Mouse (Mus musculus) inflammation-experienced regulatory T-cells, adult 6 months (primary cell): ENCODE results near the gene Umps. TPM values are rescaled to one million over a fixed set of nuclear protein-coding genes. Genes with fewer than 3 reads are reported as not detected.

ENCODE experiments used
- ATAC-seq: one replicate; pipeline ENCODE4 v1.8.0; 2017
- polyA plus RNA-seq, 3 experiments: library from polyadenylated mRNA; unstranded; fragments of 100-300 nt; shearing (Covaris generic); gene quantifications; one replicate each; pipeline ENCODE4 v1.2.1; 2017

The Umps gene
- polyA plus RNA-seq, 3 experiments from 2014 or later: 28.7 to 35.6 (median 29.5) TPM

DNA sequence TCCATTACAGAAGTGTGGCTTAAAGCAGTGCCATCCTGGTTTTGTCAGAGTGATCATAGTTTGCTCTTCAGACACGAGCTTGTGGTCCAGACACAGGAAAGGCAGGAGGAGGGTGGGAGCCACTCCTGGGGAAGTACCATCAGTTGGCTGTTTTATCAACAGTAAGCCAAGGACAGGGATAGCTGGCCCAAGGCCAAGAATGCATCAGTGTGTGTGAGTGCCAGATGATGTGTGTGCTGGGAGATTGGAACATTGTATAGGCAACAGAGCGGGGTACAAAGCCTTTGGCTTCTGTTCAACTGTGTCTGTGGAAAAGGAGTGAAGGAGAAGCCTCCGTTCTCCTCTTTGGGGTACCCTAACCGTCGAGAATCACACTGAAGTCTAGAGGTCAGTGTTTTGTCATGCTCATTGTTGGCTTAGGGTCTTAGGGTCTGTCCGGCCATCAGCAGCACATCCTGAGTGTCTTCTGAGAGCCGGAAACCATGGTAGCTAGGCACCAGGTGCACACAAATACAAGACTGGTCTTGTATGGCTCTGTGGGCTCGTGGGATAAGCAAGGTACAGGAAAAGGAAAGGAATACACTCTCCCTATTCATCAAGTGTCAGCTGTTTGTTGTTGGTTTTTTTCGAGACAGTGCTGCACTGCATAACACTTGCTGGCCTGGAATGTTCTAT lies 37.9 kb downstream of the Umps start:
- no peak for ATAC-seq

DNA sequence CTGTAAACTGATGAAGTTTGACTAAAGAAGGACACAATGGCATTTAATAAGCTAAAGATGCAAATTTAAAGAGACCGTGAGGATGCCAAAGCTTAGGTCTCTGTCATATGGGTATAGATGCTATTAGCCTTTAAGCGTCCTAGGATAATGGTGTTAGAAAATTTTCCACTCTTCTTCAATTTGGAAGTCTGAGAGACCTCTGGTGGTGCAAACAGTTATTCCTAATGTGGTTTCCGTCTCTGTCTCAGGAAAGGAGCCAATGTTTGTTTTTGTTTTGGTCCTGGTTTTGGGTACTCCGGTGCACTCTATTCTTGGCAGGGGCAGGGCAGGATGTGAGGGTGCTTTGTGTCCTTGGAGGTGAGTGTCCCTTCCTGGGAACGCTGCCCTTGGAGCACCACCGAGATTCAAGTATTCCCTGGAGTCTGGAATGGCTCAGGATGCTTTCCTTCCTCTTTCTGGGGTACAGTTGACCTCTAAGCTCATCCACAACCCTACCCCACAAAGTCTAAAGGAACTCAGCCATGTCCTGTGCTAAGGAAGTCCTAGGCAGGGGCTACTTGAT lies 39.5 kb downstream of the Umps start:
- no peak for ATAC-seq

DNA sequence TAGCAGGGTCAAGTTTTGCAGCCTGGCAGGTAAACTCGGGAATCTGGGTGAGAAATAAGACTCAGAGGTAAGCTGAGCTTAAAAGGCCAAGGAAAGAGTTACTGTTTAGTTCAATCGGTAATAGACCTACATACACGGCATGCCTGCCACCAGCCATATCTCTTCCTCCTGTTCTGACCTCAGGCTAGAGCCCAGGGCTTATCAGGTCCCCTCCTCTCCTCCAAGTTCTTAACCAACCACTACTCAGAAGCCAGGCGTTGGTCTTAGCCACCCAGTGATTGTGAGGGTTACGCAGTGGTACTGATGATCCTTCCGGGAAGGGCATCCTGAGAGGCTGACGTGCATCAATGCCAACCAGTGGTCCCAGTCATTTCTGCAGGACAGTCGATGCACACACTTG lies 43.1 kb downstream of the Umps start:
- no peak for ATAC-seq

DNA sequence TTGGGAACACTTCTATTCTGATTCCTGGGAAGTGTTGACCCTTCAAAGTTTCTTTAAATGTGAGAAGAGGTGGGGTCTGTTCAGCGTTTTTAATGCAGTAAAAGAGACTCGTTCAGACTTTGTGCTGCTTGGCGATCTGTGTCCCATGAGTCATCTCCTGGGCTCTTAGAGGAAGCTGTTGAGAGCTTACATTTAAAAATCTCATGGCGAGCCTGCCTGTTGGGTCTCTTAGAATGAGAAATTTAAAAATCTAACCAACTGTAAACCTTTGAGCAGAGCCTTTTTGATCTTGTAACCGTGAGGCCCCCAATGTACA lies 43.9 kb downstream of the Umps start:
- ATAC-seq: no peak

DNA sequence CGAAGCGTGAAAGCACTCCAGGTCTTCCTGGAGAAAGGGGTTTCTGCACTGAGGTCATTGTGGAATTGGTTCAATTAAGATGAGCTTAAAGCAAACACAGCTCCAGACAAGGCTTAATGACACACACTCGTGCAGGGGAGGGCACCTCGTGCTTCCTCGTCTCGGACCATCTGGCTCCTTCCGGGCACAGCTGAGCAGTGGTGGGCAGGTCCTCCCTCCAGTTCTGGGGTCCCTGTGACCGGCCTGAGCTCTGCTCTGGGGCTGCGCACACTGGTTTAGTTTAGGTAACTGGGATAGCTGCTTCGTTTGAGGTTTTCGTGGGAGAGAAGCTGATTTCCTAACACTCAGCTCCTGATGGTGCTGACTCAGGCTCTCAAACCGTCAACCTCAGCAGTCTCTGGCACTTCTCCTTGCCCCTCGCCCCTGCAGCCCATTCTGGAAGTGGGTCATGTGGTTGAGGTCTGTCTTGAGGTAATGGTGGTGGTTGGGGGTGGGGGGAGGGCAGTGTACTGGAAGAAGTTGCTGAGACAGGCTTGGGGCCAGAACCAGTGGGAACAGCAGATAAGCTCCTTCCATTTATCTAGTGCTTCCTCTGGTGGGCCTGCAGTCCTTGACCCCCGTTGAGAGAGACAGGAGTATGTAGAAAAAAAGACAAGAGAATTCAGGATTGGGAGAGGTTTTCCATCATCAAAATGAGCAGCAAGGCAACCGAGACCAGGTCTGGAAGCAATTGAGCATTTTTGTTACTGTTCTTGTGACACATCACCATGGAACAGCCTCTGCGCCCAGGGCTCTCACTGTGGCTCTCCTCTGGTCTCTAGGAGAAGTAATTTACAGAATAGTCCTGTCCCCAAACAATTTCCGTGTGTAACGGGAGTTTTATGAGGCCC lies 44.5 kb downstream of the Umps start:
- no peak for ATAC-seq

DNA sequence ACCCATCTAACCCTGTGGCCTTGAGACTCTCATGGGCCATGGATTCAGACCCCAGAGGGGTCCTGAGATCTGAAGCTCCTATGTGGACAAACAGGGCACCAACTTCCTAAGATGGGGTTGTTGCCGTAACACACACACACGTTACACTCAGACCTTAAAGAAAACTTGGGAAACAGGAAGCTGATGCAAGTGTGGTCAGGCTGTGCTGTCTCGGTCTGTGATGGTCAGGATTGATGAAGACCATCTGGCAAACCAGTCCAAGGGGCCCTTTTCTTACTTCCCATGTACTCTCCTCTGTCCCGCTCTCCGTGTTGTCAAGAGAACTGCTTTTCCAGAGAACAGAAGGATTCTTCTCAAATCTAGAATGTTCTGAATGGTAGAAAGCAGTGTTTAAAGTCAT lies 45.3 kb downstream of the Umps start:
- no peak for ATAC-seq

DNA sequence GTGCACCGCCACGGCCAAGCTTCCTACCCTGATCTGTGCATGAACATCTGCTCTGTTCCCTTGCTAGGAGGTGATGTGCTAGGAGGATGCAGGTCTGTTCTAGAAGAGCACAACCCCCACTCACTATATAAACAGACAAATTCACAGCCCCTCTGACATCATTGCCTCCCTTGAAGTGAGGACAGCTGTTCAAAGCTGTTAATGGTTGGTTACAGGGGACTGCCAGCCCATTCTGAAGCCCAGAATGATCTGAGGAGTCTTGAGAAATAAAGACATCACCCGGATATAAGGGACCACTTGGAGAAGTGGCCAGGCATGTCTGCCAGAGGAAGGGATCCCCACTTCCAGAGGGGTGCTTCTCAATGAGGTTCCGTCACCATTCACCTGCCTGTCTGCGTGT lies 48.9 kb downstream of the Umps start:
- no peak for ATAC-seq

DNA sequence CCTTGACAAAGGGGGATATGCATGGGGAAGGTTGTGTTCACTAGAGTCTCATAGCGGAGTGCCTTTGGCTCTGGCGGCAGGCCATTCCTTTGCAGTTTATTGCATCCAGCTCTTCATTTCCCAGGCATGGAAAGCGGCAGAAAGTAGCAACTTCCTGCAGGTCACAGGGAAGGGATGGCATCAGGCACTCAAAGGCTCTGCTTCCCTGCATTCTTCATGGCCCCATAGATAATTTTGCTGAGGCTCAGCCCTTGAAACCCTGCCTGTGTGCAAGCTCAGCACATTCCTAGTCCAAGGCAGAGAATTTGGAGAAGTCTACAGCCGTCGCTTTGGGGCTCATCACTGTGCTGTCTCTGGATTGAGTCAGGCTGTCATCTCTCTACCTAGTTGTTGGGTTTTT lies 49.4 kb downstream of the Umps start:
- no peak for ATAC-seq

DNA sequence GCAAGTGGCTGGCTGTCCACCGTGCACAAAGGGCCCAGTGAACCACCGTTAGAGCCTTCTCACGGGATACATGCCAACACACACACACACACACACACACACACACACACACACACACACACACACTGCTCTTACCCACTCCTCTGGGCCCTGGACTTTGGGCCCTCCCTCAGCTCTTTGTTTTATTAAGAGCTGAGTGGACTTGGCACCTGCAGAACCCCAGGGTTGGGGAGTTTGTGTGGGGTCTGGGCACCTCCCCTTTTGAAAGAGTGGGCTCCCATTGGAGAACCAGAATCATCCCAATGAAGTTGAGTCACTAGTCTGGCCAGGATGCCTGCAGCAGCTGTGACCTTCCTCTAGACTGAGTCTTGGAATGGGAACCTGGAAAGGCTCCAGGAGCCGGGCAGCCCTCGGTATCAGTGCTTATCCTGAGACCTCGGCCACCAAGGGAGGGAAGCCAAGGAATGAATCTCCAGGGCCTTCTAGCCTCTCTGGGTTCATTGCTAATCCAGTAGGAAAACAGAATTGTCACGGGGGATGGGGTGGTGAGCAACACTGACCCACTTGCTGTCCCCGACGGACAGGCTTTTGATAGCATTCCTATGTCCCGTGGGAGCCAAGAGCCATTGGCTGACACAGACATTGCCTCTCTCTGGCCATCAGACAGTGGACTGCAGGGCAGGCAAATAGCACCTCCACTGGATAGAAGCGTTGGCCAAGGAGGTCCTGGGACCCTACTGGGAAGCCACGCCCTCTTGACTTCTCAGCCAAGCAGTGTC lies 50.2 kb downstream of the Umps start:
- no peak for ATAC-seq

DNA sequence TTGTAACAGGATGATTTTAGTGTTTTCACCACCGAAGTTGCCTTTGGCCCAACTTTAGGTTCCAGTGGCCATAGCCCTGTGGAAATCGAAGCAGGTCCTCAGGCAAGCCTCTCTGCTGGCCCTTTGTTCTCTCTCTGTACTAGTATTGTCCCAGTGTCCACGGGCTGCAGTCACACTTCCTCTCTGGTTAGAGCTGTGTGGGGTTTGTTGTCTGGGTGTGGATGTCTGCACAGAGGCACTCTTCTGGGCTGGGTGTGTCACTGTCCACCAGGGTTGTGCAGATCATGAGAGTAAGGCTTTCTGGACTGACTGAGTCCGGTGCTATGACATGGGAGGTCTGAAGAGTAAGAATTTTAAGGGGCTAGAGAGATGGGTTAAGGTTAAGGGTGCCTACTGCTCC lies 51.8 kb downstream of the Umps start:
- ATAC-seq: no peak

DNA sequence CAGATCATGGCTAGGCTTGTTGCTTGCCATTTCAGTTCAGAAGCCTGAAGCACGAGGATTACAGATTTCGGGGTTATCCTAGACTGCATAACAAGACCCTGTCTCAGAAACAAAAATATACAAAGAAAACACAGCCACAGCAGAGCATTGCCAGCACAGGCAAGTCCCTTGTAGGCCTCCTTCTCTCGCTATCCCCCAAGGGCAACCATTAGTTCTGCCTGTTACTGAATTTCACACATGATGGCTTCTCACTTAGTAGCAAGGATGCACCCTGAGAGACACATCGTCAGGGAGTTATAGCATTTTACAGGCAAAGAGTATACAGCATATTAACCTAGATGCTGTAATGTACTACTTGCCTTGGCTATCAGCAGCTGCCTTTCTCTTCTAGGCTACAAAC lies 58.6 kb downstream of the Umps start:
- ATAC-seq: no peak

Other genes starting within 250 kb of the Umps start
- under 1 TPM in 1 of 3 experiments, not detected in 2; 0.78 TPM for gene Muc13, start 173.0 kb downstream of the Umps start, polyA plus RNA-seq
- gene Itgb5, start 137.4 kb downstream of the Umps start, polyA plus RNA-seq: 1 to 10 TPM; 1.3 to 2.8 (median 1.7) TPM